Mouse (Mus musculus): ENCODE results near the gene Gtf2h5.

Gene Gtf2h5

DNA sequence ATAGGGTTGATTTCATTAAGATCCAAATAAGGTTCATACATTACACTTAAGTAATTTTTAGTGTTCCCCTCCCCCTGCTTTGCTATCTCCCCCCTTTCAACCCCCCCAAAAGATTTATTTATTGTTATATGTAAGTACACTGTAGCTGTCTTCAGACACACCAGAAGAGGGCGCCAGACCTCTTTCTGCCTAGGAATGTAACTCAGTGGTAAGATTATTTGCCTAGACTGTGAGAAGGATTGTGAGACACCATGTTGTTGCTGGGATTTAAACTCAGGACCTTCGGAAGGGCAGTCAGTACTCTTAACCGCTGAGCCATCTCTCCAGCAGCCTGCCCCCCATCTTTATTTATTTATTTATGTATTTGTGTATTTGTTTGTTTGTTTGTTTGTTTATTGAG is 31.4 kb downstream of the Gtf2h5 start:
- peak; percentile 36 for DNase-seq (ENCODE audit: low read depth, low spot score)

DNA sequence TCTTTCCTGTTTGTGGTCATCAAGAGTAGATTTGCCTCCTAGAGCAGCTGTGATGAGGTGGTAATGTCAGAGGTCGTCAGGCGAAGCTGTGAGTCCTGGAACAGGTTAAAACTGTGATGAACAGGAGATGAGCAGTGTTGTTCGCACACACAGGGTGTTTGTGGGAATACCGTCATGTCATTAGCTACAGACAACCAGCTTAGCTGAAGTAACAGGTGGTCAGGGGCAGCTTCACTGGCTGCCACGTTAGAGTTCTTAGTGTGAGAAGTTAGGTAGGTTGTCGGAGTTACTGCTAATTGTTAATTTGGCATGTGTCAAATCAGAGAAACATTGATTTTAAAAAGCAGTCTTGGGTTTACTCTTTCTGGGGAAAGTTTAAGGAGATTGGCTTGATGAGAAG is 34.1 kb downstream of the Gtf2h5 start:
- DNase-seq (ENCODE audit: low read depth, low spot score): no peak

DNA sequence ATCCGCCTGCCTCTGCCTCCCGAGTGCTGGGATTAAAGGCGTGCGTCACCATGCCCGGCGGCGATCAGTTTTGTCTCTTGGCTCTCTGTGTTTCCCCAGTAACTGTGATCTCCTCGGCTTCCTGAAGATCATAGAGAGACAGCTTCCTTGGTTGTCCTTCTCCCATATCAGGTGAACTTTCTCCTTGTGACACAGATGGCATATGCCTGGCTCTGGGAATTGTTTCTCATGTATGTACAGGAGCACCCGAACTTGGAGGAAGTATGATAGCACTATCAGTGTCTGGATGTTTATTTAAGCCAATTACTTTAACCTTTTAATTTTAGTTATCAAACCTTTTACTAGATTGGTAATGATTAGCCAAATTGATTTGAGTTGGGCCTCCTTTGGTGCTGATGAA is 35.5 kb downstream of the Gtf2h5 start:
- no peak for DNase-seq (ENCODE audit: low read depth, low spot score)

DNA sequence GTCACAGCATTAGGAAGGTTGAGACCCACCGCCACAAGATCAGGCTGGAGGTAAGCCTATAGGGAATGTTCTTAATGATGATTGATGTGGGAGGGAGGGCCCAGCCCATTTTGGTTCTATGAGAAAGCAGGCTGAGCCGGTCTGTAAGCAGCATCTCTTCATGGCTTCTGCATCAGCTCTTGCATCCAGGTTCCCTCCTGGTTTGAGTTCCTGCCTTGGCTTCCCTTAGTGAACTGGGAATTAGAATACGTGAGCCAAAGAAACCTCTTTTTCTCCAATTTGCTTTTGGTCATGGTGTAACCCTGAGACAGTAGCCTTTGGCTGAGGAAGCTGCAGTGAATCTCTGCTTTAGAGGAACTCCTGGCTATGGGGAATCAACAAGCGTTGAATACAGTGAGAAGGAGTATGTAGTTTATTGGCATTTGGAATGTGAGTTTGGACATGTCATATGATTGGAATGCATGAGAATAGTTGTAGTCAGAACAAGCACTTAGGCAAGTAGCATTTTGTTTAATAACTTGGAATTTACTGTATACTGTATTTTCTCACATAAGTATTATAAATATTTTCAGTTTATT is 37.7 kb downstream of the Gtf2h5 start:
- DNase-seq (ENCODE audit: low read depth, low spot score): no peak

DNA sequence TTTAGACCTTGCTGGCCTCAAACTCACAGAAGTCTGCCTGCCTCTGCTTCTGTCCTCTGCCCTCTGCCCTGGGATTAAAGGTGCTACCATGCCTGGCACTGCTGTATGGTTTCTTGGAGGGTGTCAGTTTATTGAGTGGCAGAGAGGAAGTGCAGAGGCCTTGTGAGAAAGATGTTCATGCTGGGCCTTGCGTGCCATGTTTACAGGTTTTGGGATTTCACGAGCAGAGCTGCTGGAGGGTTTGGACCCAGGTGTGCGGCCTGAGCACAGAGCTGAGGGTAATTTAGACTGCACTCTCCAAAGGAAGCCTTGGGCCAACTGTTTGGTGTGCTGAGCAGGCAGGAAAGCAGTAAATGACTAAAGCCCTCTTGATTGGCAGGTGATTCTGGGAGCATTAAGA is 38.3 kb downstream of the Gtf2h5 start:
- DNase-seq (ENCODE audit: low read depth, low spot score): no peak

DNA sequence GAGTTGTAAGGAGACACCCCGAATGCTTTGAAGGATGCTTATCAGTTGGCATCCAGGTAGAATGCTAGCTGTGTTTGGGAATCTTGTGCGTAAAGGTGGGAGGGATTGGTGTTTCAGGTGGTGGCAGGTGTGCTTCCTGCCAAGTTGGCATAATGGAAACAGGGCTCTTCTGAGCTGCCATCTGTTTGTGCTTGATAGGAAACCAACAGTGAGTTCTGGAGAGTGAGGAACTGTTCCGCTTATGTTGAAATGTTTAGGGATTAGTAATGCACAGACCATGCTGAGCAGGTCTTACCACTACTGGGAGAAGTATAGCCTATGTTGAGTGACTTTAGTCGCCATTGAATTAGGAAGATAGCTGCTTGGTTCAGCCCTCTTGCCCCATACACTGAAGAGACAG is 39.3 kb downstream of the Gtf2h5 start:
- no peak for DNase-seq (ENCODE audit: low read depth, low spot score)

DNA sequence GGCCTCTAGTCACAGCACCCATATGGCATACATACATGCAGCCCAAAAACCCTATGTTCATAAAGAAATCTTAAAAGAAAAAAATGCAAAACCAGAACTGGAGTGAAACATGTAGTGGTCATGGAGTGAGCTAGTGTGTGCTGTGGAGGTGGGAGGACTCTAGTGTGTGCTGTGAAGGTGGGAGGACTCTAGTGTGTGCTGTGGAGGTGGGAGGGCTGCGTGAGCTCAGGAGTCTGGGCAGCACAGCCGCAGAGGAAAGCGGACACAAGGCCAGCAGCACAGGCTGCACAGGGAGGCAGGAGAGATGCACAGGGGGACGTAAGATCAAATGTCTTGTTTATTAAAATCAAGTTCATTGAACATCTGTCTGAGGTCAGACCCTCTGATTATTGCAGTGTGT is 44.2 kb downstream of the Gtf2h5 start:
- no peak for DNase-seq (ENCODE audit: low read depth, low spot score)

DNA sequence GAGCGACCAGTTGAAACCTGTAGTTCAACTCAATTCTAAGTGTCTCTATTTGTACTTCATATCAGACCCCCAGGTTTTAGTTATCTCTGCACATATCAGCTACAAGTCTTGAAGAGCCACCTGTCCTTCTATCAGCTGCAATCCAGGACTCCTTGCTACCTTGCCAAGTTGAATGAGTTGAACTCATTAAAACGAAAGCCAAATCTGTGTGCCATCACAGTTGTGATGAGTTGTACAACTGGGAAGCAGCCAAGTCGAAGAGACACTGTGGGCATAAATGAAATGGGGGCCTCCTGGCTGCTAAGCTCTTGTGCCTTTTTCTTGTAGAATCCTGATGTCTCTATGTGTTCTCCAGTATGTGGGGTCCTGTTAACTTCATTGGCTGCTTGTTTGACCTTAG is 45.9 kb downstream of the Gtf2h5 start:
- no peak for DNase-seq (ENCODE audit: low read depth, low spot score)

DNA sequence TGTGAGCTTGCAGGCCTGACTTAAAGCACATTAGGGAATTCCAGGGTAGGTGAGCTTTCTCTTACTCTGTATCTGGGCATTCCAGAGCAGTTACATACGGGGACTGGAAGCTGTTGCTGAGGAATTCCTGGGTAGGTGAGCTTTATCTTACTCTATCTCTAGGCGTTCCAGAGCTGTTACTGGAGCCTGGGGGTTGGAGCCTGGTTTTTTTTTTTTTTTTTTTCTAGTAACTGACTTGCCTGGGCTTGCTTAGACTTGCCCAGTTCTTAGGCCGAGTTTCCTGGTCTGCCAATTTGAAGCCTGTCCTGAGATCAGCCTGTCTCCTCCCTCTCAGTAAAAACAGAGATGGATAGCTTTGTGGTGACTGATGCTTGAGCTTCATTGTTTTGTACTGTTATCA is 48.5 kb downstream of the Gtf2h5 start:
- no peak for DNase-seq (ENCODE audit: low read depth, low spot score)

DNA sequence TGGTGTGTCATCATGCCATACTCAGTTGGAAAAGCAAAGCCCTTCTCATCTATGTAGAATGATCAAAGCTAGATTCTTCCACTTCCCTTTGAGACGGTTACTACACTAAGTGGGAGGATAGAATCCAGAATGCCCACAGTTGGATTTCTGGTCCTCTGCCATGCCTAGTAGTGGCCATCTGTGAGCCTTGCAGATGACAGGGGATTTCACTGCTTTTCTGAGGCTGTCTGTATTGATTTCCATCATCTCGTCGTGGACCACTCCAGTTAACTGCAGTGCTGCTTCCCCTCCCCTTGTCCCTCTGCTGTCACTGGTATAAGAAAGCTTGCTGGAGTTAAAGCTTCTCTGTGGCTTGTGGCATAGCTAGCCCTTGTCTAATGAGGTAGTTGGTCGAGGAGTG is 49.8 kb downstream of the Gtf2h5 start:
- DNase-seq (ENCODE audit: low read depth, low spot score): no peak

DNA sequence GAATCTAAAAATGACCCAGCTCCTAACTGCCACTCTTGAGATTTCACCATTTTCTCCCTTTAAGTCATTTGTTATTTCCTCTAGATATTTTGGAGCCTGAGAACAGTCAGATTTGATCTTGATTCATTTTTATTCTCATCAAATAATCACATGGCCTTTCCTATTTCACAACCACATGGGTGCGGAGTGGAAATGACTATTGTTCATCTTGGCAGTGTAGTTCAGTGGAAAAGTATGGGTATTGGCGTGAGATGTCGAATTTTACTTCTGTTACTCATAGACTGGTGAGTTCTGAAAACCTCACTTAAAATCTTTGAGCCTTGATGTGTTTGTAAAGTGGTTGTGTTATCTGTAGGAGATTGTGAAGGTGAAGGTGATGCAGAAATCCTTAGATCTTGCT is 51.5 kb downstream of the Gtf2h5 start:
- DNase-seq (ENCODE audit: low read depth, low spot score): no peak
